Mouse (Mus musculus): ENCODE data around the gene Myl6.

The Myl6 gene

GRCm38 (mm10) chr10:128493695-128494666, at the start of gene Myl6:
TSS of gene Myl6 (minus strand) at chr10:128494145.
- peak; percentile 97 for DNase-seq

DNA sequence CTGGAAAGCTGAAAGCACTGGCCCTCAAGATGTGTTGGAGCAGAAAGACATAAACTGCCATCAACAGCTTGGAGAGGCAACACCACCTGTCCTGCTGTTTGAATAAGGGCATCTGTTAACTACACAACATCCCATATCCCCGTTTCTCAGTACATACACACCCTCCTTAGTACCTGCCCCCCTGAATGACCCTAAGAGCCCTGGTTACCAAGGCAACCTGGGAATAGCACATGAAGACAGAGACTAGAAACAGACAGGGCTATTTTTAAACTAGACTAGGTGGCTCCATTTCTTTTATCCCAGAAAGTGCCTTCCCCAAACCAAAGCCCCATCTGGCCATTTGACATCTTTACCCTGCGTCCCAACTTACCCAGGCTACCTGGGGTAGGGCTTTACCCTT, 49.2 kb upstream of the Myl6 start:
- no peak for DNase-seq

- no peak for DNase-seq
These were observed 44.5 kb upstream of the Myl6 start for GRCm38 (mm10) chr10:128538340-128538870.

GRCm38 (mm10) chr10:128536266-128536940, 42.5 kb upstream of the Myl6 start:
- peak; percentile 95 for DNase-seq

DNA sequence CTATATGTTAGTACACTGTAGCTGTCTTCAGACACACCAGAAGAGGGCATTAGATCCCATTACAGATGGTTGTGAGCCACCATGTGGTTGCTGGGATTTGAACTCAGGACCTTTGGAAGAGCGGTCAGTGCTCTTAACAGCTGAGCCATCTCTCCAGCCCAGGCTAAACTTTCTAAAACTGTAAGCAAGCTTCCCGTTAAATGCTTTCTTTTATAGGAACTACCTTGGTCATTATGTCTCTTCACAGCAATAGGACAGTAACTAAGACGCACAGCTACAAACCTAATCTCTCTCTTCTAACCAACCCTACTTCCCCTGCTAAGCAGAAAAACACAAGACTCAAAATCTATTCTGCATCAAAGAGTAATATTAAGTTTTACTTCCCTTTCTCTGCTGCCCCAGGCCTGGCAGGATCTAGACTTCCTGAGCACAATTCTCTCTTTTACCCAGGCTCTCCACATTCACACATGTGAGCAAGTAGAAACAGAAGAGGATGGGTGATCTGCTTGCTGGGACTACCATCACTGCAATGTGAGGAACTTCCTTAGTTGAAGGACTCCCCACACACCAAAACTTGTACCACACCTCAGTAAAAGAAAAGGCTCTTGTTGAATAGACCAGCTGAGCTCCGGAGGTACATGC, 41.8 kb upstream of the Myl6 start:
- no peak for DNase-seq

DNA sequence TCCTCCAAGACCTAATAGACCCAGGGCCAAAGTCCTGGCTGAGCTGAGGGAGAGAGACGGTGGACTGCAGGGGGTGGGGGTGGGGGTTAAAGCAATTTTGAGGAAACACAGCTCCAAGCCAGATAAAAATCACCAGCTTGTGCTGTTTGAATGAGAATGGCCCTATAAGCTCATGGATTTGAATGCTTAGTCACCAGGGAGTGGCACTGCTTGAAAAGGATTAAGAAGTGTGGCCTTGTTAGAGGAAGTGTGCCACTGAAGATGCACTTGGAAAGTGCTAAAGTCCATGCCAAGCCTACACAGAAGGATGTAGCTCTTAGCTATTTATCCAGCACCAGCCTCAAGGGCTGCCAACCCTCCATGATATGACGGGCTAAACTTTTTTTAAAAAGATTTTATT, 41.3 kb upstream of the Myl6 start:
- no peak for DNase-seq

DNA sequence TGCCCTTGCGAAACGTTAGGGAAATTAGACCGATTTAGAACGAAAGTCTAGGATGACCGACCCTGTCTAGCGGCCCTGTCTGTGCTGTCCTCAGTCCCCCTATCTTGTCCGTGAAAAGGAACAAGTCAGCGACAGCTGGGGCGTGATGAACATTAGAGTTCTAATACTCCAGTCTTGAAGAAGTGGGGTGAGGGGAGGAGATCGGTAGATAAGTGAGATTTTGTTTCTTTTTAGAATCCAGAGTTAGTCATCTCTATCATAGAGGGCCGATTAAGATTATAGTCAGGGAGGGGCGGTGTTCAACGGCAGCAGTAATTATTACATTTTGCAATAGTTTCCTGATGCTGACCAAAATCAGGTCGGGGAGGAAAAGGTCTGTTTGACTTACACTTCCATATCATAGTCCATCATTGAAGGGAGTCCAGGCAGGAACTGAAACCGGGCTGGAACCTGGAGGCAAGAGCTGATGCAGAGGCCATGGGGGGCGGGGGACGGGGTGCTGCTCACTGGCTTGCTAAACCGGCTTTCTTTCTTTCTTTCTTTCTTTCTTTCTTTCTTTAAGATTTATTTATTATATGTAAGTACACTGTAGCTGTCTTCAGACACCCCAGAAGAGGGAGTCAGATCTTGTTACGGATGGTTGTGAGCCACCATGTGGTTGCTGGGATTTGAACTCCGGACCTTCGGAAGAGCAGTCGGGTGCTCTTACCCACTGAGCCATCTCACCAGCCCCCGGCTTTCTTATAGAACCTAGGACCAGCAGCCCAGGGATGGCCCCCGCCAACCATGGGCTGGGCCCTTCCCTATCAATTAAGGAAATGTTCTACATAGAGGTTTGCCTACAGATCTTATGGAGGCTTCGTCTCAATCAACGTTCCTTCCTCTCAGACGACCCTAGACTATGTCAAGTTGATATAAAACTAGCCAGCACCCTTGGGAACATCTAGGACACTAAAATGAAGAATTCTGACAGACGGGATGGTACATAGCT, 32.7 kb upstream of the Myl6 start:
- no peak for DNase-seq

GRCm38 (mm10) chr10:128525671-128526308, 31.8 kb upstream of the Myl6 start, which contains the start of gene Esyt1:
TSS of gene Esyt1 (minus strand) at chr10:128525871.
- DNase-seq: peak; percentile 88

DNA sequence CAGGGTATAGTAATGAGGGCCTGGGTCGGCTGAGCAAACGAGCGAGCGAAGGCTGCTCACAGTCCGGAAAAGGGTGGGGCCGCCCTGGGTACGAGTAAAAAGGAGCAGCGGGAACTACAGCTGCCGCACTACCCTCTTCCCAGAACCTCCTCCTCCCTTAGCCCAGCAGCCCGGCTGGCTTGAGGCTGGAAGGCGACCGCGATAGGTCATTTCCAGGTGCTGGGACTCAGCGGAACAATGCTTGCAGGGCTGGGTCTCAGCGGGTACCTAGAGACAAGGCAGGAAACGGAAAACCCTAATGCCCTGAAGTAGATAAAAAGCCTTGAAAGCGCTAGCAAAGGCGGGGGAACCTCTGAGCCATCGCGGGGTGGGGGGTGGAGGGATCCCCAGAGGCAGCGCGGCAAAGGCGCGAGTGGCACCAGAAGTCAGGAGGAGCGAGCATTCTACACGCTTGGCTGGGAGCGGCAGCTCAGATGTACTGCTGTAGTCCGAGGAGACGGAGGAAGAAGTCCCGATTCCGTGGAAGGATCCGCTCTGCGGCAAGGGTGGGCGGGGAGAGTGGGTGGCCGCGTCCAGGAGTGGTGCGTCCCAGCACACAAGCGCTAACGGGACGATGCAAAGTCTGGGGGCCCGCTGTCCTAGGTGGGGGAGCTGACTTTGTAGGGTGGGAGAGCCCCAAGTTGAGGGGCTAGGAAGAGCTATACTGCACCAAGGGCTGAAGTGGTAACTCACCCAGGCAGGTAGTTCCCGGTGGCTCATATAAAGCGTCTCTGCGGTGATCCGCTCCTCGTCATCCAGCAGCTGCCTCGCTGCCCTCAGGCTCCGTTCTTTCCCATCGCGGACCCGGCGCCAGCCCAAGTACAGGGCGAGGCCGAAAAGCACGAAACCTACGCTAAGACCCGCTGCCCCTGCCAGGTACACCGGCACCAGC, 31.1 kb upstream of the Myl6 start:
- DNase-seq: peak; percentile 79

DNA sequence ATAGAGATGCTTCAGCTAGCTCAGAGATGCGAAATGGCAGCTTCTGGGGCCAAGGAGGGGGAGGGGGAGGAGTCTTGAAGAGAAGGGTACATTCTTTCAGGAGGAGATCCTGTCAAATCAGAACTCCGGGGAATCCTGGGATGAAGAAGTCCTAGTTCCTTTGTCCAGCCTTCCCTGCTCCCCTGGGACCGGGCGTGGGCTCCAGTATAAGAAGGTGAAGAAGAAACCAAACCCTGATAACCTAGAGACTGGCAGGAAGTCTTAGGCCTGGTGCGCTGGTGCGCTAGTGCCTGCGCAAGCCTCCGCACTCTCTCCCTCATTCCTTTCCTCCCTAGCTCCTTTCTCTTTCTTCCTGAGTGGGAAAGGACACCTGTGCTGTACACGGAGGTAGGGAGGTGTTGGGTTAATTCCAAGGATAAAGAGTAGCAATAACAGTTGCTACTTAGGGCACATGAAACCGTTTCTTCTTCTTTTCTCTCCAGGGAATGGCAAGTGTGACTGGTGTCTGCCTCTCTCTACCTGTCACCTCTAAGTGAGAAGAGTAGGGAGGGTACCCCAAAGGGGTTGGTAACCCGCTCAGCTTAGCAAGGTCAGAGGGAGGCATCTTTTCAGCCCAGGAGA, 30.3 kb upstream of the Myl6 start:
- peak; percentile 59 for DNase-seq

DNA sequence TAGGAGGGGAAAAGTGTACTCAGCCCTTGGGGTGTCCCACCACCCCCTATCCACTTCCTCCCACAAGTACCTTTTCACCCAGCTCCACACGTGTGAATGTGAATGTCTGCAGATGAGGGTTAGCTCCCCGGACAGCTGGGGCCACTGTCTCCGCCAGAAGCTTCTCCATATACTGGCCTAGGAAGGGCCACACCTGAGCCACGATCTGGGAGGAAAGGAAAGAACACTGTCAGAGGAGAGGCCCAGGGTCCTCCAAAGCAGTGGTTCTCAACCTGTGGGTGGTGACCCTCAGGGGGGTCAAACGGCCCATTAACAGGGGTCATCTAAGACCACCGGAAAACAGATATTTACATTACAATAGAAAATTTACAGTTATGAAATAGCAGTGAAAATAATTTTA, 28.4 kb upstream of the Myl6 start:
- DNase-seq: no peak

GRCm38 (mm10) chr10:128520591-128520990, 26.6 kb upstream of the Myl6 start:
- DNase-seq: no peak

DNA sequence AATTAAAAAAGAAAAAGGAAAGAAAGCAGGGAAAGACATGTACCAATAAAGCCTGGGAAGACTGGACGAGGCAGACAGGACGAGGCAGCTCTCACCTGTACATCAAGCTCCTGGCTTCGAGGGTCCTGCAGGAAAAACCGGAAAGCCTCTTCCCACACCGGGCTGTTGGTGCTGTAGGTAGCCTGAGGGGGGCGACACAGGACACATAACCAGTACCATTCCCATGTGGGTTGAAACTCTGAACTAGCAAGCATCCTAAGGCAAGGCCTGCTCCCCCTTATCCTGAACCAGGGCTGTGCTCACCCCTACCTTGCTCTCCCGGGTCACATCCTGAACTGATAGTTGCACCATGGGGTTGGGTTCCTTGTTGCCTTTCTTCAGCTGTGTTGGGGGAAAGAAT, 24.9 kb upstream of the Myl6 start:
- peak; percentile 59 for DNase-seq

DNA sequence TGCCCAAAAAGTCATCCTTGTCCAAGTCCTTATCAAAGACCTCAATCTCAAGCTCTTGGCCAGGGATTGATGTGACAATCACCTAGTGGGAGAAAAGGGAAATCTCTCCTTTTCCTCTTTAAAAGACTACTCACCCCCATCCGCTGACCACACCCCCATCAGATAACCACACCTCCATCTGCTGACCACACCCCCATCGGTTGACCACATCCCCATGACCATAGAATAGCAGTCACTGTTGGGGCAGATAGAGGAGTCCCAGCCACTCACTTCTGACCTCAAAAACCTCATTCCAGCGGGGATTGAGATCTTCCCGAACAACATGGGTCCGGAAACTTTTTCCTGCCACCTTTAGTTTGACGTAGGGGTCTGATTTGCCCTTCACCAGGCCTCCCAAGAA, 22.7 kb upstream of the Myl6 start:
- DNase-seq: no peak

GRCm38 (mm10) chr10:128516029-128516428, 22.1 kb upstream of the Myl6 start:
- no peak for DNase-seq

GRCm38 (mm10) chr10:128515044-128515443, 21.1 kb upstream of the Myl6 start:
- no peak for DNase-seq

- DNase-seq: no peak
These were observed 17.8 kb upstream of the Myl6 start for GRCm38 (mm10) chr10:128511761-128512160.

GRCm38 (mm10) chr10:128511189-128511588, 17.2 kb upstream of the Myl6 start:
- DNase-seq: no peak

- no peak for DNase-seq
These were observed 16.4 kb upstream of the Myl6 start for GRCm38 (mm10) chr10:128510301-128510700.

DNA sequence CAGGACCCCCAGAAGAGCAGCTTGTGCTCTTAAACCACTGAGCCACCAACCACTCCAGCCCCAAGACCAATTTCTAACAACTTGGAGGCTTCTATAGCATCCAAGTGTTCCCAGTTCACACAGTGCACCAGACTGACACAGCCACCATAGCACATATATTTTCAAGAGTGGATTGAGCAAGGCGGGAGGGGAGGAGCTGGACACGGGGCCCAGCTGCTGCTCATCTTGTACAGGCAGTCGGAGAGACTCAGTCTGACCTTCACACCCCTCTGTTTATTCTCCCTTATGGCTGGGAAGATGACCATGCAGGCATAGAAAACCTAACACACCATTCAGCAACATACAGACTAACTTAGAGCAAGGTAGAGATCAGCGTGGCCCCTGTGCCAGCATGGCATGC, 15.9 kb upstream of the Myl6 start:
- DNase-seq: no peak
